ENCODE assay signal across 12 mouse cellular contexts in the genomic region with DNA sequence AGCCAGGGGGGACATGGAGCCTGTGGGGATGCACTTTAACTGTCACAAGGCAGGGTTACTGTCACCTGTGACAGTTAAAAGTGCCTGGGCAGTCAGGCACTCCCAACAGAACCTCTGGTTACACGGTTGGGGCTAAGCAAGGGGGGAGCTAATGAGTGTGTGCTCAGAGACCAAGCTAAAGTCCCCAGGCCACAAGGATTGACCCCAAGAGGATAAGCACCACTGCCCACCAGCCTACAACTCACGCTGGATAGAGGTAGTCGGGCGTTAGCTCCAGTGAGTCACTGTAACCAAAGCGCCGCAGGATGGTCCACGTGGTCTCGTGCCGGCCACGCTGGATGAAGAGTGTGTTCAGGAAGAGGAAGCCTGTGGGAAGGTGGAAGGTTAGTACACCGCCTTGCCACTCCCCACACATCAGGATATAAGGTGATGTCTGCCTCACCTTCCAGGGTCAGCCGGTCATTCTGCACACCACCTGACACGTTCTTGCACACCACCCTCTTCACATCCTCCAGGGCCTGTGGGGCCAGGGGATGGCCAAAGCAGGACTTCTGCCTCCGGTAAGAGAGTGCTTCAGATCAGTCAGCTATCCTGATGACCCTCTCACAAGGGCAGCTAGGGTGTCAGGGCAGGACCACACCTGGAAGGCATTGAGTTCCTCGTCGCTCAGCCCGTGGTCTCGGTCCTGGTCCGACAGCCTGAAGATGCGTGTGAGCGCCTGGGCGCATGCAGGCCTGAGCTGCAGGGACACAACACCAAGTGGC. TPM values are rescaled to one million over a fixed set of nuclear protein-coding genes. Genes with fewer than 3 reads are reported as not detected.
DNase-seq lines count a peak whose midpoint lies in the region; ATAC-seq lines count a peak whose summit lies in the region.
"Had no signal": no experiment of that assay in that cellular context is flagged by ENCODE, and none has a peak within 500 bp of the region (broad histone marks: within the 10 kb centered on the region; RNA-seq: fewer than 3 reads in every experiment).

A gene (minus strand): TSS at position 647 of the 764 bp plus-strand sequence.

- no peaks in the 10 kb centered on the region for H3K9me3 ChIP-seq in liver, embryonic 15.5 days (replicated peaks)
- H3K9me3 ChIP-seq in liver, embryonic 12.5 days (replicated peaks) = no peaks in the 10 kb centered on the region
- H3K9me3 ChIP-seq: neural tube, embryonic 12.5 days had no signal

- H3K4me3 ChIP-seq in liver, embryonic 15.5 days (replicated peaks) = no peak within 1 kb of the TSS
- H3K4me3 ChIP-seq in liver, embryonic 12.5 days = no peak within 1 kb of the TSS

- H3K36me3 ChIP-seq in liver, embryonic 15.5 days (replicated peaks) = peaks cover 72% of the 10 kb centered on the region
- peaks cover 72% of the 10 kb centered on the region for H3K36me3 ChIP-seq in liver, embryonic 12.5 days

- no peak for DNase-seq in gastrocnemius, adult 18-20 months (ENCODE audit: low spot score)
- no peak for DNase-seq in gastrocnemius, adult 8-10 months (ENCODE audit: low spot score in 2 of 2)
- DNase-seq in gonadal fat pad, adult 2 months (ENCODE audit: low read depth) = no peak
- no peak for DNase-seq in left cerebral cortex, postnatal 25 days (ENCODE audit: low spot score in 2 of 2)
- no peak for DNase-seq in retina, postnatal 1 day
- no peak for DNase-seq in embryo, embryonic 9.5 days (ENCODE audit: extremely low spot score)
- DNase-seq: cerebellum, postnatal 10 days; kidney, postnatal 25 days; thymus, postnatal 4 days had no signal

- no peak within 1 kb of the TSS for H3K9ac ChIP-seq in liver, embryonic 15.5 days
- H3K9ac ChIP-seq in liver, embryonic 12.5 days = no peak within 1 kb of the TSS

- H3K4me1 ChIP-seq in liver, embryonic 15.5 days (replicated peaks) = peaks cover 75% of the 10 kb centered on the region
- H3K4me1 ChIP-seq in liver, embryonic 12.5 days = peaks cover 65% of the 10 kb centered on the region

- H3K4me2 ChIP-seq in liver, embryonic 15.5 days = peak within 1 kb of the TSS; percentile 88; the same call in 1 of the 2 replicates
- H3K4me2 ChIP-seq in liver, embryonic 12.5 days = no peak within 1 kb of the TSS; the same call in 1 of the 2 replicates

- intact Hi-C loops in left cerebral cortex, postnatal 25 days (cut with DNase I) = no loop called here

- WGBS in liver, embryonic 15.5 days (ENCODE audit: insufficient replicate concordance) = 89% methylated on average over 22 of the region's 22 CpGs
- WGBS in liver, embryonic 12.5 days (ENCODE audit: insufficient replicate concordance) = 90% methylated on average over 22 of the region's 22 CpGs

- no peaks in the 10 kb centered on the region for H3K27me3 ChIP-seq in liver, embryonic 15.5 days
- H3K27me3 ChIP-seq in liver, embryonic 12.5 days (replicated peaks) = no peaks in the 10 kb centered on the region
- H3K27me3 ChIP-seq: neural tube, embryonic 12.5 days had no signal

- H3K27ac ChIP-seq in liver, embryonic 15.5 days (replicated peaks) = no peak within 1 kb of the TSS
- no peak within 1 kb of the TSS for H3K27ac ChIP-seq in liver, embryonic 12.5 days
- H3K27ac ChIP-seq: neural tube, embryonic 12.5 days had no signal

- ATAC-seq in liver, embryonic 15.5 days (ENCODE audit: insufficient read depth) = no peak
- no peak for ATAC-seq in liver, embryonic 12.5 days

RNA-seq across cellular contexts. Expression of the gene that starts here (rescaled TPM):
- total RNA-seq in gastrocnemius, adult 18-20 months (2021) = 10 to 100 TPM; 10.0 to 11.8 TPM
- total RNA-seq in gastrocnemius, adult 8-10 months (2022) = 10 to 100 TPM in 2 of 4 experiments, 1 to 10 TPM in 2; 9.1 to 15.3 (median 12.3) TPM
- 0.46 and 0.52 TPM in 2 replicates for polyA plus RNA-seq in liver, embryonic 15.5 days (2015; fragmentation: Nextera tagmentation; extraction: Ambion mirVana)
- 0.43 and 0.64 TPM in 2 replicates for polyA plus RNA-seq in liver, embryonic 12.5 days (2016; fragmentation: Nextera tagmentation; extraction: Ambion mirVana)
- 47.4 and 55.8 TPM in 2 replicates for polyA plus RNA-seq in gonadal fat pad, adult 2 months (2012; rRNA removed)
- 10 to 100 TPM; 23.0 to 25.2 TPM for total RNA-seq in left cerebral cortex, postnatal 25 days (2021)

Comparison
In these comparisons a context has a peak if more than half of its experiments do, and no peak if none do; other contexts are left out.
1. RNA of the gene that starts here (polyA plus RNA-seq): 47.4 to 55.8 TPM in gonadal fat pad, adult 2 months; 0.43 to 0.64 TPM in liver, embryonic 12.5 days and 0.46 to 0.52 TPM in liver, embryonic 15.5 days; every median in the first group is over 10 times any median in the second.